Mouse (Mus musculus) neural tube, embryonic 15.5 days (tissue): Measurements from ENCODE around the gene Dlgap1. TPM values are rescaled to one million over a fixed set of nuclear protein-coding genes. Genes with fewer than 3 reads are reported as not detected.
A peak's percentile ranks its signal among the peaks of the same experiment; 100 is the strongest.

Source experiments
- ATAC-seq: fragments of 200-750 bp; cut with Nextera tagmentation; 2 replicates; pipeline ENCODE4 v1.8.0; 2017; ENCODE audit warnings: mild to moderate bottlenecking, moderate TSS enrichment, moderate library complexity; ENCODE audit not compliant: low FRiP score
- H3K27ac ChIP-seq: fragments of 300-500 bp; sonication (generic); replicated peaks from 2 replicates; pipeline ENCODE4 v1.5.1; 2015; ENCODE audit warnings: mild to moderate bottlenecking, inconsistent platforms
- H3K27me3 ChIP-seq: fragments of 300-500 bp; sonication (generic); replicated peaks from 2 replicates; pipeline ENCODE4 v1.6.1; 2015; ENCODE audit warnings: inconsistent platforms
- H3K36me3 ChIP-seq: fragments of 300-500 bp; sonication (generic); 2 replicates; pipeline ENCODE4 v1.6.1; 2015; ENCODE audit warnings: inconsistent platforms
- H3K4me1 ChIP-seq: fragments of 300-500 bp; sonication (generic); 2 replicates; pipeline ENCODE4 v1.6.1; 2015; ENCODE audit warnings: inconsistent platforms
- H3K4me2 ChIP-seq: fragments of 300-500 bp; sonication (generic); 2 replicates; pipeline ENCODE4 v1.6.1; 2015; ENCODE audit warnings: inconsistent platforms, mild to moderate bottlenecking, moderate library complexity
- H3K4me3 ChIP-seq: fragments of 300-500 bp; sonication (generic); replicated peaks from 2 replicates; pipeline ENCODE4 v1.5.1; 2015; ENCODE audit warnings: mild to moderate bottlenecking, inconsistent platforms
- H3K9ac ChIP-seq: fragments of 300-500 bp; sonication (generic); replicated peaks from 2 replicates; pipeline ENCODE4 v1.6.1; 2015; ENCODE audit warnings: mild to moderate bottlenecking, inconsistent platforms
- H3K9me3 ChIP-seq: fragments of 300-500 bp; sonication (generic); replicated peaks from 2 replicates; pipeline ENCODE4 v1.6.1; 2016; ENCODE audit warnings: inconsistent platforms
- WGBS: fragments of 180-500 bp; shearing (Covaris S2); methylation state at CpG from one replicate; pipeline ENCODE4 v1.1.7; 2015; ENCODE audit warnings: mixed read lengths; 5-methylcytosine and 5-hydroxymethylcytosine counted together
- polyA plus RNA-seq: library from polyadenylated mRNA; unstranded; fragments of >200 nt; fragmentation: Nextera tagmentation; extraction: Ambion mirVana; gene quantifications from 2 replicates; pipeline ENCODE4 v1.2.1, GENCODE M21; 2015

The Dlgap1 gene
- polyA plus RNA-seq, 1 experiment from 2014 or later, result 42.6 TPM

- H3K36me3 ChIP-seq, result no peaks in the 10 kb centered on the region
- peak overlapping the region; percentile 49 for H3K4me2 ChIP-seq
- peak overlapping the region; percentile 21 for H3K4me3 ChIP-seq
- no peaks in the 10 kb centered on the region for H3K9me3 ChIP-seq
- peak overlapping the region; percentile 32; the same call in 1 of the 2 replicates for H3K9ac ChIP-seq
- WGBS, result 9% methylated on average over 19 of the region's 19 CpGs
- peaks cover 44% of the 10 kb centered on the region for H3K4me1 ChIP-seq
- H3K27ac ChIP-seq, result no peak overlapping the region
- H3K27me3 ChIP-seq, result 0 out of 2 replicates have a peak, but pooled peaks cover 6% of the 10 kb centered on the region
- ATAC-seq, result no peak
These were observed 782.3 kb downstream of the Dlgap1 start for GRCm38 (mm10) chr17:70751161-70751651.

- peak overlapping the region; percentile 49 for H3K4me2 ChIP-seq
- peak overlapping the region; percentile 21 for H3K4me3 ChIP-seq
- no peak for ATAC-seq
- no peak overlapping the region for H3K9ac ChIP-seq
- no peaks in the 10 kb centered on the region for H3K36me3 ChIP-seq
- 0 out of 2 replicates have a peak, but pooled peaks cover 6% of the 10 kb centered on the region for H3K27me3 ChIP-seq
- H3K4me1 ChIP-seq, result peaks cover 41% of the 10 kb centered on the region
- WGBS, result 60% methylated on average over 6 of the region's 6 CpGs
- H3K27ac ChIP-seq, result no peak overlapping the region
- H3K9me3 ChIP-seq, result no peaks in the 10 kb centered on the region
These were observed 782.8 kb downstream of the Dlgap1 start for GRCm38 (mm10) chr17:70751676-70752075.

DNA sequence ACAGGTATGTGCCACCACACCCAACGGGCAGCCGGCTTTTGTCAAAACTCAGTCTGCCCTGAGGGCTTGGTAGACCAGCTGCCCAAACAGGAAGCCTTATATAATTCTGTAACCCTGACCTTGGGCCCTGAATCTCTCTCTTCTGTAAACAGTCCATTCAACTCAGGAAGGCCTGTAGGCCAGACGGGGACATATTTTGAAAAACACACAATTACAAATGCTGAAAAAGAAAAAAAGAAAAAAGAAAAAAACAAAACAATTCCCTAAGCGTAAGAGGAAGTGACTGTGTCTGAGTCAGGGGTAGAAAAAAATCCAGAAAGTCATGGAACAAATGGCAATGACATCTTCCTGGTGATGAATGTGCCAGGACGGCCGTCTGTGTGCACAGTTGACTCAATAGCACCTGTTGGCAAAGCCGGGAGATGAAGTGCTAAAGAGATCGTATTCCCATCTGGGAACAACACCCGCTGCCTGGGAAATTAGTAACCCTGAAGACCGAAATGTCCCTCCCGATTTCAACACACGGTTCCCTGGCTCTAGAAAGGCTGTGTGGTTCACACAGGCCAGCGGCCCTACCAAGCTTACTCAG is 784.7 kb downstream of the Dlgap1 start:
- Histone ChIP-seq H3K9ac (no peak overlapping the region), H3K9me3 (no peaks in the 10 kb centered on the region), H3K4me1 (peaks cover 25% of the 10 kb centered on the region), H3K36me3 (no peaks in the 10 kb centered on the region), H3K4me2 (no peak overlapping the region), H3K27me3 (0 out of 2 replicates have a peak, but pooled peaks cover 6% of the 10 kb centered on the region), H3K4me3 (no peak overlapping the region), H3K27ac (no peak overlapping the region)
- WGBS, result 66% methylated on average over 13 of the region's 13 CpGs
- no peak for ATAC-seq

GRCm38 (mm10) chr17:70754041-70754440 is 785.2 kb downstream of the Dlgap1 start:
- no peak for ATAC-seq
- H3K9ac ChIP-seq, result no peak overlapping the region
- H3K27ac ChIP-seq, result no peak overlapping the region
- no peaks in the 10 kb centered on the region for H3K36me3 ChIP-seq
- 87% methylated on average over 9 of the region's 9 CpGs for WGBS
- H3K4me3 ChIP-seq, result no peak overlapping the region
- 0 out of 2 replicates have a peak, but pooled peaks cover 6% of the 10 kb centered on the region for H3K27me3 ChIP-seq
- H3K4me1 ChIP-seq, result peaks cover 23% of the 10 kb centered on the region
- no peak overlapping the region for H3K4me2 ChIP-seq
- no peaks in the 10 kb centered on the region for H3K9me3 ChIP-seq

DNA sequence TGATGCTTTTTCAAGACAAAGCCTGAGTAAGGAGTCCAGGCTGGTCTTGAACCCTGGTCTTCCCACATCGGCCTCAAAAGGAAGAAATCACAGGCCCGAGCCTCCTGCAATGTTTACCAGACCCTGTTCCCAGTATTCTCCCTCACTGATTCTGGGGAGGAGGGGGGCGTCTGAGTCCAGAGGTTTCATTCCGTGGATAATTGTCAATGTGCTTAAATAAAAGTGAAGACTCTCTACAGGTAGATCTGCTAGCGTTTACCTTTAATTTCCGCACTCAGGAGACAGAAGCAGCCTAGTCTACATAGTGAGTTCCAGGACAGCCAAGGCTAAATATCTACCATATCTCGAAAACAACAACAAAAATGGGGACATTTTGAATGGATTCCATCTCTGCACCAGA is 785.8 kb downstream of the Dlgap1 start:
- ATAC-seq, result no peak
- Histone ChIP-seq H3K36me3 (no peaks in the 10 kb centered on the region), H3K9ac (no peak overlapping the region), H3K4me3 (no peak overlapping the region), H3K27me3 (0 out of 2 replicates have a peak, but pooled peaks cover 6% of the 10 kb centered on the region), H3K27ac (no peak overlapping the region), H3K4me2 (peak overlapping the region; percentile 61), H3K4me1 (peaks cover 23% of the 10 kb centered on the region), H3K9me3 (no peaks in the 10 kb centered on the region)
- WGBS, result 53% methylated on average over 7 of the region's 7 CpGs

GRCm38 (mm10) chr17:70755039-70755668 is 786.3 kb downstream of the Dlgap1 start:
- ATAC-seq, result peak; percentile 79
- Histone ChIP-seq H3K9me3 (no peaks in the 10 kb centered on the region), H3K9ac (0 out of 2 replicates have a peak overlapping the region, but pooled peaks have one; percentile 14), H3K27me3 (0 out of 2 replicates have a peak, but pooled peaks cover 4% of the 10 kb centered on the region), H3K4me1 (peaks cover 23% of the 10 kb centered on the region), H3K4me2 (peak overlapping the region; percentile 61), H3K27ac (peak overlapping the region; percentile 70), H3K4me3 (peak overlapping the region; percentile 29), H3K36me3 (no peaks in the 10 kb centered on the region)
- under 1% methylated on average over 22 of the region's 22 CpGs for WGBS

DNA sequence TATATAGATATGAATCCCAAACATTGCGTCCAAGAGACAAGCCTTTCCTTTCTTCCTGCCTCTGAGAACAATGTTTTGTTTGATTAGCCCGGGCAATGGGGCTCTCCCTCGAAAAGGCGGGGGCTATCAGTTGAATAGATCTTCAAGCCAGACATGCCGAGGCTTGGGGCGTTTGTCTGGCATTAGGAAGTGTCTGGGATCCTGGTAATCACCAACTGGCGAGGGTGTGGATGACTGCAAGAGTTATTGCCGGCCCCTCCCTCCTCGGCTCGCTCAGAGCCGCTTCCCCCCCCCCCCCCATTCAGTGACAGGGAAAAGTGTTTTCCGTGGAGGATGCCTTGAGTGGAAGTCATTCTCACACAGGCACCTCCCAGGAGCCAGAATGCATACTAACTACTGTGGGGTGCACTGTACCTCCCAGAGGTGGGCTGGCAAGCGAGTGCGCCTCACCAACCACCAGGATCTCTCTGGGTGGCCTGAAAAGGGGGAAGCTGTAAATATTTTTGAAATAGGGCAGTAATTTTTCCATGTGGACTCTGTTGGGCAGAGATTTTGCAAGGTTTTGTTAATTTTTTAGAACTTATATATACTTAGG is 786.9 kb downstream of the Dlgap1 start:
- Histone ChIP-seq H3K9me3 (no peaks in the 10 kb centered on the region), H3K27me3 (no peaks in the 10 kb centered on the region), H3K4me2 (peak overlapping the region; percentile 61), H3K4me3 (peak overlapping the region; percentile 29), H3K4me1 (peaks cover 22% of the 10 kb centered on the region), H3K27ac (peak overlapping the region; percentile 70), H3K9ac (no peak overlapping the region), H3K36me3 (no peaks in the 10 kb centered on the region)
- 3% methylated on average over 13 of the region's 14 CpGs for WGBS
- ATAC-seq, result no peak

- no peaks in the 10 kb centered on the region for H3K36me3 ChIP-seq
- H3K27me3 ChIP-seq, result no peaks in the 10 kb centered on the region
- H3K4me2 ChIP-seq, result no peak overlapping the region
- H3K4me1 ChIP-seq, result no peaks in the 10 kb centered on the region
- 97% methylated on average over 7 of the region's 7 CpGs for WGBS
- H3K4me3 ChIP-seq, result no peak overlapping the region
- H3K27ac ChIP-seq, result no peak overlapping the region
- no peaks in the 10 kb centered on the region for H3K9me3 ChIP-seq
- no peak overlapping the region for H3K9ac ChIP-seq
- ATAC-seq, result no peak
These were observed 793.1 kb downstream of the Dlgap1 start for GRCm38 (mm10) chr17:70762001-70762400.

- no peak overlapping the region for H3K4me2 ChIP-seq
- no peak overlapping the region for H3K27ac ChIP-seq
- H3K36me3 ChIP-seq, result no peaks in the 10 kb centered on the region
- no peaks in the 10 kb centered on the region for H3K27me3 ChIP-seq
- H3K4me1 ChIP-seq, result no peaks in the 10 kb centered on the region
- H3K4me3 ChIP-seq, result no peak overlapping the region
- H3K9me3 ChIP-seq, result no peaks in the 10 kb centered on the region
- ATAC-seq, result no peak
- WGBS, result 80% methylated on average over 10 of the region's 10 CpGs
- H3K9ac ChIP-seq, result no peak overlapping the region
These were observed 793.8 kb downstream of the Dlgap1 start for GRCm38 (mm10) chr17:70762634-70763033.

GRCm38 (mm10) chr17:70765337-70765736 is 796.5 kb downstream of the Dlgap1 start:
- Histone ChIP-seq H3K4me1 (no peaks in the 10 kb centered on the region), H3K4me2 (no peak overlapping the region), H3K4me3 (no peak overlapping the region), H3K9ac (no peak overlapping the region), H3K36me3 (no peaks in the 10 kb centered on the region), H3K9me3 (no peaks in the 10 kb centered on the region), H3K27me3 (no peaks in the 10 kb centered on the region), H3K27ac (no peak overlapping the region)
- ATAC-seq, result no peak
- WGBS, result 97% methylated on average over 9 of the region's 9 CpGs

- H3K4me1 ChIP-seq, result no peaks in the 10 kb centered on the region
- no peak overlapping the region for H3K4me3 ChIP-seq
- no peak overlapping the region for H3K27ac ChIP-seq
- no peaks in the 10 kb centered on the region for H3K9me3 ChIP-seq
- H3K36me3 ChIP-seq, result no peaks in the 10 kb centered on the region
- no peak overlapping the region for H3K4me2 ChIP-seq
- no peaks in the 10 kb centered on the region for H3K27me3 ChIP-seq
- no peak for ATAC-seq
- WGBS, result 93% methylated on average over 18 of the region's 18 CpGs
- no peak overlapping the region for H3K9ac ChIP-seq
These were observed 797.1 kb downstream of the Dlgap1 start for GRCm38 (mm10) chr17:70765976-70766375.
